Comparison of ENCODE assay signal across 8 mouse cellular contexts in the genomic region with DNA sequence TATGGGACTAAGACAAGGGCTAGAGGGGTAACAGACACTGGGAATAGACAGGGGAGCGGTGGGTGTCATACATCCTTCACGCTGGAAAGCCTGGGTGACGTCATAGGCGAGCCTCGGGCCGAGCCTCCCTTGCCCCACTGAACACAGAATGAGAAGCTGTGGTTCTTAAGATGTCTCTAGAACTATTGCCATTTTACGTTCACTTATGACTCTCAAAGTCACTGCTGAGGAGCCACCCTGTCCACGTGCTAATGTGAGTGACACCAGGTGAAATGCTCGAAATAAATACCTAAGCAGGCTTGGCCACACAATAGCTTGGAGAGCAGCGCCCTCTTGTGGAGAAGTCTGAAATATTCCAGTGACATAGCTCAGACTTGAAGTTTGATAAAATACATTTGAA. TPM values are rescaled to one million over a fixed set of nuclear protein-coding genes. Genes with fewer than 3 reads are reported as not detected.
DNase-seq lines count a peak whose midpoint lies in the region; ATAC-seq and TF ChIP-seq lines count a peak whose summit lies in the region.

No protein-coding gene starts in this region.

- H3K4me3 ChIP-seq in ES-Bruce4 (ENCODE audit: low read depth, low read length): no peak overlapping the region
- peak overlapping the region; percentile 43 for H3K4me3 ChIP-seq in forebrain, embryonic 16.5 days (replicated peaks; ENCODE audit: low read length)

- peak; percentile 40 for TF ChIP-seq CTCF in ES-Bruce4 (IDR thresholded peaks at IDR 0.05; ENCODE audit: low read depth, low read length)

- H3K4me2 ChIP-seq in forebrain, embryonic 16.5 days (ENCODE audit: low read length): peak overlapping the region; percentile 68

- H3K36me3 ChIP-seq in ES-Bruce4 (ENCODE audit: control insufficient read depth, insufficient read depth, low read length, poor library complexity, severe bottlenecking): no peaks in the 10 kb centered on the region
- no peaks in the 10 kb centered on the region for H3K36me3 ChIP-seq in forebrain, embryonic 16.5 days (ENCODE audit: control insufficient read depth, insufficient read depth)

- TF ChIP-seq POLR2A in ES-Bruce4 (IDR thresholded peaks at IDR 0.05; ENCODE audit: insufficient read depth, low read length): no peak

- ATAC-seq in cerebellum, adult (ENCODE audit: insufficient number of reproducible peaks, low FRiP score, low TSS enrichment): peak; percentile 81
- peak; percentile 83 for ATAC-seq in forebrain, embryonic 16.5 days
- ATAC-seq in neutrophil, adult 5-6 weeks (ENCODE audit: extremely low read depth, insufficient number of reproducible peaks, low FRiP score, poor library complexity, severe bottlenecking): peak; percentile 66

- no peak overlapping the region for H3K9ac ChIP-seq in ES-Bruce4 (ENCODE audit: low read depth, poor library complexity, severe bottlenecking)
- peak overlapping the region; percentile 44; the same call in 1 of the 2 replicates for H3K9ac ChIP-seq in forebrain, embryonic 16.5 days (replicated peaks; ENCODE audit: low read depth, low read length)

- 18% methylated on average over 10 of the region's 10 CpGs for WGBS in forebrain, embryonic 16.5 days

- peaks cover 2% of the 10 kb centered on the region; the same call in 1 of the 2 replicates for H3K27me3 ChIP-seq in ES-Bruce4 (ENCODE audit: control insufficient read depth, insufficient read depth, low read length, poor library complexity, severe bottlenecking)
- H3K27me3 ChIP-seq in forebrain, embryonic 16.5 days (replicated peaks; ENCODE audit: control insufficient read depth, insufficient read depth, low read length): peaks cover 6% of the 10 kb centered on the region; the same call in 1 of the 2 replicates

- H3K4me1 ChIP-seq in ES-Bruce4 (ENCODE audit: control insufficient read depth, insufficient read depth, low read length): no peaks in the 10 kb centered on the region
- no peaks in the 10 kb centered on the region for H3K4me1 ChIP-seq in forebrain, embryonic 16.5 days (replicated peaks; ENCODE audit: control insufficient read depth, insufficient read depth, low read length)

- no peak for TF ChIP-seq EP300 in ES-Bruce4 (IDR thresholded peaks at IDR 0.05; ENCODE audit: insufficient read depth, low read depth, low read length)

- H3K27ac ChIP-seq in ES-Bruce4 (ENCODE audit: insufficient read depth, low read length): no peak overlapping the region
- no peak overlapping the region for H3K27ac ChIP-seq in forebrain, embryonic 16.5 days (ENCODE audit: low read length)

- no peaks in the 10 kb centered on the region for H3K9me3 ChIP-seq in ES-Bruce4 (replicated peaks; ENCODE audit: control insufficient read depth, insufficient read depth, low read length, poor library complexity, severe bottlenecking)
- H3K9me3 ChIP-seq in forebrain, embryonic 16.5 days (ENCODE audit: control insufficient read depth, low read length): no peaks in the 10 kb centered on the region

- intact Hi-C loops in heart, postnatal 36 days (cut with DNase I): loop anchor here (1.0 to 5.0 kb wide), 4 partner anchors 115 to 331 kb away; no protein-coding TSS in a partner anchor

- peak; percentile 80 to 82 for DNase-seq in heart, postnatal 36 days
- peak; percentile 65 to 90 for DNase-seq in layer of hippocampus, adult 18-20 months (ENCODE audit: low spot score in 2 of 2)
- peak; percentile 50 to 63 for DNase-seq in lung, adult 18-20 months
- DNase-seq in thymus, adult 18-20 months: peak; percentile 11 to 25

RNA-seq across cellular contexts. Expression of a gene that starts 21.7 kb away (rescaled TPM):
- polyA plus RNA-seq in ES-Bruce4 (2011; ENCODE audit: insufficient read depth, insufficient read length, low read depth, missing spikeins): 0.04 and 0.06 TPM in 2 replicates
- polyA plus RNA-seq in forebrain, embryonic 16.5 days (2015; fragmentation: Nextera tagmentation; extraction: Ambion mirVana): 0.19 and 0.23 TPM in 2 replicates
- under 1 TPM in 1 of 2 experiments, not detected in 1; 0.03 TPM for total RNA-seq in heart, postnatal 36 days (2021)
- total RNA-seq in layer of hippocampus, adult 18-20 months (2021): 1 to 10 TPM; 3.4 to 3.8 TPM
- under 0.01 TPM in 1 of 2 replicates, not detected in the other for total RNA-seq in neutrophil, adult 5-6 weeks (2017)

Comparison
In these comparisons a context has a peak if more than half of its experiments do, and no peak if none do; other contexts are left out.
1. DNase-seq: peak in every context shown above with its lines; median percentile 81 in heart, postnatal 36 days; 78 in layer of hippocampus, adult 18-20 months; 56 in lung, adult 18-20 months; 18 in thymus, adult 18-20 months.